Mouse (Mus musculus) left cerebral cortex, postnatal 36 days (tissue): ENCODE data around the gene Plekhh3. TPM values are rescaled to one million over a fixed set of nuclear protein-coding genes. Genes with fewer than 3 reads are reported as not detected.

ENCODE experiments used
- DNase-seq, 2 experiments: peaks; one replicate each; pipeline ENCODE4 v3.0.0; 2021 to 2022; ENCODE audit warnings: low spot score in 2 of 2, mixed read lengths in 1 of 2
- intact Hi-C: fragments of 180-260 bp; cut with DNase I; formaldehyde crosslinking; loops from one replicate; pipeline ENCODE4 v1.15.1; 2025
- total RNA-seq, 2 experiments: library from RNA; stranded (reverse); gene quantifications; 2 replicates each; pipeline ENCODE4 v1.2.3; 2021

Gene Plekhh3
- total RNA-seq, 2 experiments from 2014 or later = 12.3 TPM

- intact Hi-C loops = loop anchor here (10.0 kb wide), 1 partner anchor 189 kb away; no protein-coding TSS in a partner anchor
- DNase-seq = peak in 1 of 2 experiments; percentile 65
These were observed 2.7 kb upstream of the Plekhh3 start for GRCm38 (mm10) chr11:101173631-101174388.

GRCm38 (mm10) chr11:101173112-101173511 lies 2.0 kb upstream of the Plekhh3 start:
- no peak for DNase-seq
- intact Hi-C loops = loop anchor here (10.0 kb wide), 1 partner anchor 188 kb away; no protein-coding TSS in a partner anchor

GRCm38 (mm10) chr11:101172434-101172815 lies 1.3 kb upstream of the Plekhh3 start:
- intact Hi-C loops = loop anchor here (10.0 kb wide), 1 partner anchor 188 kb away; no protein-coding TSS in a partner anchor
- DNase-seq = no peak

- peak; percentile 71 to 78 for DNase-seq
- intact Hi-C loops = loop anchor here (2.0 to 10.0 kb wide), 2 partner anchors 53 to 187 kb away; partner anchors contain the start of genes Retreg3 and Tubg1
These were observed 726 bp upstream of the Plekhh3 start for GRCm38 (mm10) chr11:101171721-101172433.

DNA sequence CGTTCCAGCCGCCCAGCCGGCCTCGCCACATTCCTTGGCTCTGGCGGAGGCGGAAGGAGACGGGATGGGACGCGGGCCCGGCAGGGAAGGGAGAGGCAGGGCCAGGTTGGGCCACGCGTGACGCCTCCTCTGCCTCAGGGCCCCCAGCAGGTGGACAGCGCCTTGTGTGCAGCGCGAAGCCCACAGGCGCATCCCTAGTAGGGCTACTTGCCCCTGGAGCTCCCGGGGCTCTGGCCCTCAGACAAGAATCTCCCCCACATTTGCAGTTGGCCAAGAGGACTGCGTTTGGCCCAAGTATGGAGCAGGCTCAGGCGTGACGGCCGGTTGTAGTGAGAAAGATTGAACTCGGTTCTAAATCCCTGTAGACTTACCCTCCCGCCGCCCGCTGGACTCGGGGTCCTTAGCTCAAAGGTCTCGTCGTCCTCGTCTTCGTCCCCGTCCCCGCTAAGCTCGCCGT lies 769 bp downstream of the Plekhh3 start, which contains the start of gene Cntnap1:
Gene Cntnap1 (plus strand): TSS at position 170 of the 457 bp plus-strand sequence.
- intact Hi-C loops = loop anchor here (2.0 to 10.0 kb wide), 2 partner anchors 52 to 186 kb away; partner anchors contain the start of genes Retreg3 and Tubg1
- no peak for DNase-seq

DNA sequence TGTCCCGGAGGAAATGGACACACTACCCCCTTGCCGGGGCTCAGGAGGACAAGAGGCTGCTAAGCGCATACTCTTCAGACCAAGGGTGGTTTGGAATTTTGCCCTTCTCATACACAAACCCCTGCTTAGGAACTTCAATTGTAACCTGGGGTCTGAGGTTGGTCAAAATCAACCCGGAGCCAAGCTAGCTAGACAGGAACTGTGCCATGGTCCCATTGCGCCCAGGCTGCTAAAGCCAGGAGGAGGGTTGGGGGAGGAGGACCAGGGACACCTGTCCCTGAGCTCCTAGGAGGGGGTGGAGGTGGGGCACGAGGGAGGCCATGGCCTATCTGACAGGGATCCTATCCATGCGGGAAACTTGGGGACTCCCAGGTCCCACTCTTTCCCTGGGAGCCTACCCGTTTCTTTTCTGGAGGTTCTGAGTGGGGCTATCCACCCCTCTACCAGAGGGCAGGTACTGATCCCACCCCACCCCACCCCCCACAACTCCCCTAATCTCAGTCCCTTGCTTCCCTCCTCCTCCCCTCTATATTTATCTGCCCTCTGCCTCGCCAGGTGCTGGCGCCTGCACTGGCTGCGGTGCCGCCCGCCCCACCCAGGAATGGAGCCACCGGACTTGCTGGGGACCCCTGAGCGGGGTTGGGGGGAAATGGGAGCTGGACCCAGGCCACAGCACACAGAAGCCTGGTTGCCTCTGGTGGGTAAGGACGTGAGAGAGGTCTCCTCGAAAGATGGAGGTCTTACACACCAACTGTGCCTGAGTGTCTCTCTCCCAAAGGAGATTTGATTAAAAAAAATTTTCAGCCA lies 1.6 kb downstream of the Plekhh3 start:
- intact Hi-C loops = loop anchor here (2.0 to 10.0 kb wide), 2 partner anchors 51 to 185 kb away; partner anchors contain the start of genes Retreg3 and Tubg1
- DNase-seq = no peak

DNA sequence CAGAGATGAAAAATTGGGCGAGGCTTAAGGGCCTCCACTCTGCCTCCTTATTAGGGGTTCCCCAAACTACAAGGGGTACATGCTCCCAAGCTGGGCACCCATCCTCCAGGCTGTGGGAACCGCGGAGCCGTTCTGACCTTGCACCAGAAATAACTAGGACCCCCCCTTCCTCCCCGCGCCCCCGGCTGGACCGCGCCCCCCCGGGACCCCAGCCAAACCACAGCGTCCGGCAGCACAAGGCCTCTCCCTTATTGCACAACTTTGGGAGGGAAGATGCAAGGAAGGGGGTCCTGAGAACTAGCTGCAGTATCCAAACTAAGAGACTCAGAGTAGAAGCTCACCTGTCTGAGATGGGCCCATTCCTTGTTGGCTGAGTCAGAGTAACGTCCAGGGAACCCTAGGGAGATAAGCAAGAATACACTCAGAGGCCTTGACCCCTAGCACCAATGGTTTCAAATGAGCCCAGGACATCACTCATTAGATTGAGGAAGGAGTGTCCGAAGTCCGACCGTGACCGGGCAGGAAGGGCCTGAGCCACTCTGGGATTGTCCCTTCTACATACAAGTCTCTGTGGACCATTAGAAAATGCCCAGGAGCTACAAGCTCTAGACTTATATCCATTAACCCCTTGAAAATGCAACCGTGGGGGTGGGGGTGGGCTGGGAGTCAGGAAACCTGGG lies 2.7 kb downstream of the Plekhh3 start:
- DNase-seq = no peak
- intact Hi-C loops = no loop called here

- no peak for DNase-seq
These were observed 3.2 kb downstream of the Plekhh3 start for GRCm38 (mm10) chr11:101167963-101168300.

DNA sequence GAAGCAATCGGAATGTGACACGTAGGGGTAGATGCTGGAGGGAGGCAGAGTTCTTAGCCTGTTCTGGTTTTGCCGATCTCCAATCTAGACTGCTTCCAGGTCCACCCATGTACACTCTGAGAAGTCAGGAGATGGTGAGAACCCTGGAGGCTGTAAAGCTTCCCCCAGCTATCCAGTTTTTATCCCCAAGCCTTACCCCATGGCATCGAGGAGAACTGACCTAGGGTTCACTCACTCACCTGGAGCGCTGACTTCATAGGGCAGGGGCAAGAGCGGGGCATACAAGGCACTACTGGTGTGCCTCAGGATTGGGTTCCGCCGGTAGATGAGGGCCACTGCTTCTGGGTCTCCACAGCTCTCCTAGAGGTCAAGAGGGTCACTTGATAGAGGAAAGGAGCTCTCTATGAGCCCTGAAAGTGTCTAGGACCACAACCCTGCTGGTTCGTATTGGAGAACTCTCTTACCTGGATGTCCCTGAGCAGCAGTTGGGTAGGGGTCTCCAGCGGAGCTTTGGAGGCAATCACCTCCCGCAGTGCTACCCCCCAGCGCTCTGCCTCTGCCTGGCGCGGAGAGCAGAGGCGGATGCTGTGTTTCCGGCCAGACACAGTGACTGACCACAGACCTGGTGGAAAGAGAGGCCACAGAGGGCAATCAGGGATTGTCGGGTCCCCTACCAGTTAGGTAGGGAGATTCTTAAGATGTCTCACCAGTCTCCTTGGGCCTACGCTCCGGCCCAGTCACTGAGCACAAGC lies 3.8 kb downstream of the Plekhh3 start:
- DNase-seq = no peak
- intact Hi-C loops = no loop called here

More at GRCm38 (mm10) chr11:101167963-101168300, 3.2 kb downstream of the Plekhh3 start:
- intact Hi-C loops = no loop called here

DNA sequence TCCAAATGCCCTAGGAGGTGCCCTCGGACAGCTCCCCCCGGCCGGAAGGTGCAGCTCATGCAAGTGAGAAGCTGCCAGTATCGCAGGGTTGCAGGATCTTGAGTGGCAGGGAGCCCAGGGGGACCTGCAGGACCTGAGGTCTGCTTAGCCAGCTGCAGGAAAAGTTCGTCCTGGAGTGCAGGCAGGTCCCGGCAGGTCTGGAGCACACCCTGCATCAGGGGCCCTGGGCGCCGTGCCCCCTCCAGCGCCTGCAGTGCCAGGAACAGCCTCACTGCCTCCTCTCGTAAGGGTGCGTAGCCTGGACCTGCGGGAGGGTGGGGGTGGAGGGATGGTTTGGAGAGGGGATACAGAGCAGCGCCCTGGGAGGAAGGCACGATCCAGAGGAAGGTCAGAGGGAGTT lies 4.8 kb downstream of the Plekhh3 start:
- intact Hi-C loops = no loop called here
- DNase-seq = no peak

DNA sequence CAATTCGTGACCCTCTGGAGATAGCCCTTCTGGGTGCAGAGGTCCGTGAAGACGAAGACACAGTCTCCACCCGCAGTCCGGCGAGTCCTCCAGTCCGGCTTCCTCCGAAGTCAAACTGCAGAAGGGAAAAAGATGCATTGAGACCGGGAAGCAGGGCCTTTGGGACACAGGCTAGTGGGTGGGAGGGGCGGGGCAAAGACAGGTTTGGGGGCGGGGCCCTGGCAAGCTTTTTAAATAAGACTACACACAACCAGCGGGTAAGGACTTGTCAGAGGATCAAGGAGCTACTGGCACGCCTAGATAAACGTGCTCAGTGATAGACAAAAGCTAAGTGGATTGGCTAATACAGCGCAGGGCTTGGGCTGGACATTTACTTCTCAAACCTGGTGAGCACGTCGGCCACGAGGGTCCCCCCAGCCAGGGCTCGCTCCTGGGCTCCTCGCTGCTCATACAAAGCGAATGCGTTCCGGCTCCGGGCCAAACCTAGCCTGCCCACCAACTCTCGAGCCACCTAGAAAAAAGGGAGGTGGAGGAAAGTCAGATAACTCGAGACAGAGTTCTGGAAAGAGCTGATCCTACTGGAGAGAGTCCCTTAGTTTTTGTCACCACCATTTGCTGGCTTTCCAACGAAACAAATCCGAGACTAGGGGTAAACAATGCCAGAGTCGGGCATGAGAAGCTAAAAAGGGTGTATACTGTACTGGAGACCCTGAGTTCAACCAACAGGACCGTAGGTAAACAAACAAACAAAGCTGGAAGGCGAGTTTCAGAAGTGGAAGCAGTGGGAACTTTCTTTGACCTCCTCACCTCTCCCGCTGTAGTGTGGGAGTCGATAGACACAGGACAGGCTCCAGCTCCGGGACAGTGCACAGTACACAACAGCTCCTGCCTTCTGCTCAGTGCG lies 6.2 kb downstream of the Plekhh3 start:
- intact Hi-C loops = no loop called here
- no peak for DNase-seq

GRCm38 (mm10) chr11:101164351-101164665 lies 6.8 kb downstream of the Plekhh3 start:
- intact Hi-C loops = no loop called here
- no peak for DNase-seq

GRCm38 (mm10) chr11:101163476-101164350 lies 7.4 kb downstream of the Plekhh3 start:
- intact Hi-C loops = no loop called here
- no peak for DNase-seq

DNA sequence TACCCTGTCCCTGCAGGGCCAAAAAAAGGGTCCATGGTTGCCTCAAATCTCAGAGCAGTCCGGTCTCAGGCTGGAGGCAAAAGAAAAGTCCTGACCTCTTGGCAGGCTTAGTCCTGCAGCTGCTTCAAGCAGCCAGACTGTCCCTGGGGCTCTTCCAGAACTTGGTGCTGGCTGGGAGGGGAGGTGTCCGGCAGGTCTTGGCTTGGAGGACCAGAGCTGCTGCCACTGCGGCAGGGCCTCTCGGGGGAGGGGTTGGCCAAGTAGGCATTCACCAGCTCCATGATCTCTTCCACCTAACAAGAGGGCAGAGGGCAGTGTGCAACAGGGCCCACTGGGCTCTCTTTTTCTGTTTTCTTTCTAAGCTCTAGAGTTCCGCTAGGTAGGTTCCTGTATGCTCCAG lies 8.4 kb downstream of the Plekhh3 start:
- intact Hi-C loops = no loop called here
- no peak for DNase-seq

- intact Hi-C loops = no loop called here
- DNase-seq = no peak
These were observed 8.8 kb downstream of the Plekhh3 start for GRCm38 (mm10) chr11:101162301-101162700.

- intact Hi-C loops = no loop called here
- DNase-seq = no peak
These were observed 9.6 kb downstream of the Plekhh3 start for GRCm38 (mm10) chr11:101161551-101161950.
